In the genomic region with DNA sequence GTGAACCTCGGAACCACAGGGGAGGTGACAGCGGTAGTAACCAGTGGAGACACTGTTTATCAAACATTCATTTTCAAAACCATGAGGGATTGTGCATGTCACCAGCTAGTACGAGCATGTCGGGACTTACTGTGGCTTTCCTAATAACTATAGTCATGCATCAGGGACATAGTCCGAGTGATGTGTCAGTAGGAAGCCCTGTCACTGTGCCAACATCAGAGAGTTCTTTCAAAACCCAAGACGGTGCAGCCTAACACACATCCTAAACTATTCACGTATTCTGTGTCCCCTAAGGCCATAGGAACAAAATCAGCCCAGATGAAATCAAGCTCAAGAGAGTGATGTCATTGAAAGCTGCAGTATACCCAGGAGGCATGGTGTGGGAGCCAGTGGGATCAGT, we compare ENCODE assay signal across 30 mouse cellular contexts.
"Had no signal": no experiment of that assay in that cellular context is flagged by ENCODE, and none has a peak within 500 bp of the region (broad histone marks: within the 10 kb centered on the region; RNA-seq: fewer than 3 reads in every experiment).

No protein-coding gene starts in this region.

- H3K4me3 ChIP-seq: embryonic facial prominence, embryonic 10.5 days; embryonic facial prominence, embryonic 12.5 days; embryonic facial prominence, embryonic 13.5 days; embryonic facial prominence, embryonic 15.5 days; erythroblast, embryonic 14.5 days; forebrain, embryonic 10.5 days; forebrain, embryonic 12.5 days; forebrain, embryonic 13.5 days; forebrain, embryonic 15.5 days; gastrocnemius, adult 2 months; heart, adult 2 months had no signal

- H3K4me2 ChIP-seq: embryonic facial prominence, embryonic 12.5 days; embryonic facial prominence, embryonic 13.5 days; embryonic facial prominence, embryonic 15.5 days; forebrain, embryonic 12.5 days; forebrain, embryonic 13.5 days; forebrain, embryonic 15.5 days had no signal

- DNase-seq: cerebellum, adult 18-20 months; cerebellum, adult 2 months; cerebellum, adult 8-10 months; cerebellum, adult 9-10 months; cerebellum, adult 9-11 months; cerebellum, postnatal 10 days; cerebellum, postnatal 14 days; cerebellum, postnatal 25 days; cerebellum, postnatal 36 days; embryo, embryonic 11 days; forebrain, postnatal 0 days; gastrocnemius, adult 2 months; gastrocnemius, postnatal 10 days; gastrocnemius, postnatal 14 days; gastrocnemius, postnatal 25 days; gastrocnemius, postnatal 36 days; heart, adult 11 months; heart, adult 18-20 months; heart, adult 2 months had no signal

- H3K9me3 ChIP-seq: embryonic facial prominence, embryonic 12.5 days; embryonic facial prominence, embryonic 13.5 days; embryonic facial prominence, embryonic 15.5 days; forebrain, embryonic 10.5 days; forebrain, embryonic 12.5 days; forebrain, embryonic 13.5 days; forebrain, embryonic 15.5 days had no signal

- H3K27me3 ChIP-seq: embryonic facial prominence, embryonic 12.5 days; embryonic facial prominence, embryonic 13.5 days; embryonic facial prominence, embryonic 15.5 days; forebrain, embryonic 12.5 days; forebrain, embryonic 13.5 days; forebrain, embryonic 15.5 days had no signal

- H3K36me3 ChIP-seq: embryonic facial prominence, embryonic 10.5 days; embryonic facial prominence, embryonic 12.5 days; embryonic facial prominence, embryonic 13.5 days; embryonic facial prominence, embryonic 15.5 days; forebrain, embryonic 10.5 days; forebrain, embryonic 12.5 days; forebrain, embryonic 15.5 days had no signal

- H3K9ac ChIP-seq: embryonic facial prominence, embryonic 12.5 days; embryonic facial prominence, embryonic 13.5 days; embryonic facial prominence, embryonic 15.5 days; forebrain, embryonic 12.5 days; forebrain, embryonic 13.5 days; forebrain, embryonic 15.5 days; forebrain, postnatal 0 days had no signal

- H3K27ac ChIP-seq: embryonic facial prominence, embryonic 10.5 days; embryonic facial prominence, embryonic 12.5 days; embryonic facial prominence, embryonic 13.5 days; embryonic facial prominence, embryonic 15.5 days; forebrain, embryonic 10.5 days; forebrain, embryonic 12.5 days; forebrain, embryonic 13.5 days; forebrain, embryonic 15.5 days; gastrocnemius, adult 2 months; heart, adult 2 months had no signal

- ATAC-seq: forebrain, embryonic 13.5 days; forebrain, embryonic 14.5 days; forebrain, embryonic 15.5 days; forebrain, embryonic 16.5 days; forebrain, postnatal 0 days had no signal

- H3K4me1 ChIP-seq: forebrain, embryonic 13.5 days had no signal
